Mouse (Mus musculus) lung, adult 18-20 months (tissue): ENCODE data around the gene Clmp.

Source experiments
- DNase-seq, 2 experiments: peaks; one replicate each; pipeline ENCODE4 v3.0.0; 2022; ENCODE audit warnings: mixed read lengths in 2 of 2

The Clmp gene

GRCm38 (mm10) chr9:40693768-40694167 lies 8.0 kb downstream of the Clmp start:
- DNase-seq, result no peak

GRCm38 (mm10) chr9:40694284-40694683 lies 8.5 kb downstream of the Clmp start:
- no peak for DNase-seq

- DNase-seq, result no peak
Measured at GRCm38 (mm10) chr9:40696086-40696485, 10.3 kb downstream of the Clmp start.

- no peak for DNase-seq
Measured at GRCm38 (mm10) chr9:40699194-40699593, 13.4 kb downstream of the Clmp start.

GRCm38 (mm10) chr9:40700253-40700652 lies 14.5 kb downstream of the Clmp start:
- no peak for DNase-seq

GRCm38 (mm10) chr9:40704364-40705276 lies 18.9 kb downstream of the Clmp start:
- DNase-seq, result no peak

GRCm38 (mm10) chr9:40708448-40709140 lies 22.8 kb downstream of the Clmp start:
- DNase-seq, result no peak

- no peak for DNase-seq
Measured at GRCm38 (mm10) chr9:40709141-40709537, 23.4 kb downstream of the Clmp start.

- no peak for DNase-seq
Measured at GRCm38 (mm10) chr9:40709587-40709986, 23.8 kb downstream of the Clmp start.

GRCm38 (mm10) chr9:40709991-40710390 lies 24.2 kb downstream of the Clmp start:
- no peak for DNase-seq

- no peak for DNase-seq
Measured at GRCm38 (mm10) chr9:40711654-40712053, 25.9 kb downstream of the Clmp start.

GRCm38 (mm10) chr9:40717182-40717874 lies 31.6 kb downstream of the Clmp start:
- DNase-seq, result peak in 1 of 2 experiments; percentile 15

- DNase-seq, result no peak
Measured at GRCm38 (mm10) chr9:40717875-40718185, 32.1 kb downstream of the Clmp start.

- DNase-seq, result no peak
Measured at GRCm38 (mm10) chr9:40720881-40721280, 35.1 kb downstream of the Clmp start.

- no peak for DNase-seq
Measured at GRCm38 (mm10) chr9:40723311-40723772, 37.6 kb downstream of the Clmp start.

- no peak for DNase-seq
Measured at GRCm38 (mm10) chr9:40724978-40725377, 39.2 kb downstream of the Clmp start.

GRCm38 (mm10) chr9:40727140-40727823 lies 41.5 kb downstream of the Clmp start:
- DNase-seq, result no peak

GRCm38 (mm10) chr9:40727824-40728495 lies 42.2 kb downstream of the Clmp start:
- no peak for DNase-seq

GRCm38 (mm10) chr9:40730302-40730700 lies 44.5 kb downstream of the Clmp start:
- no peak for DNase-seq

GRCm38 (mm10) chr9:40730701-40731590 lies 45.2 kb downstream of the Clmp start:
- peak; percentile 46 to 50 for DNase-seq

- DNase-seq, result no peak
Measured at GRCm38 (mm10) chr9:40731591-40732048, 45.9 kb downstream of the Clmp start.
